Mouse (Mus musculus) layer of hippocampus, adult 9-11 months (tissue): ENCODE results near the gene Cbln4.
A peak's percentile ranks its signal among the peaks of the same experiment; 100 is the strongest.

Experiments used
- DNase-seq: peaks from one replicate; pipeline ENCODE4 v3.0.0; 2022

The Cbln4 gene

GRCm38 (mm10) chr2:172043235-172043610 is at the start of gene Cbln4:
Gene Cbln4 (minus strand): TSS chr2:172043466.
- DNase-seq: no peak

GRCm38 (mm10) chr2:172078596-172078995 is 35.3 kb upstream of the Cbln4 start:
- DNase-seq: no peak

GRCm38 (mm10) chr2:172076295-172076694 is 33.0 kb upstream of the Cbln4 start:
- no peak for DNase-seq

- no peak for DNase-seq
These were observed 19.6 kb upstream of the Cbln4 start for GRCm38 (mm10) chr2:172062876-172063275.

- DNase-seq: no peak
These were observed 16.5 kb upstream of the Cbln4 start for GRCm38 (mm10) chr2:172059747-172060146.

- DNase-seq: no peak
These were observed 15.8 kb upstream of the Cbln4 start for GRCm38 (mm10) chr2:172058936-172059665.

GRCm38 (mm10) chr2:172046002-172046401 is 2.7 kb upstream of the Cbln4 start:
- DNase-seq: no peak

- DNase-seq: no peak
These were observed 545 bp downstream of the Cbln4 start for GRCm38 (mm10) chr2:172042607-172043234.

GRCm38 (mm10) chr2:172042125-172042524 is 1.1 kb downstream of the Cbln4 start:
- DNase-seq: peak; percentile 36

GRCm38 (mm10) chr2:172040859-172041258 is 2.4 kb downstream of the Cbln4 start:
- DNase-seq: no peak

- no peak for DNase-seq
These were observed 3.7 kb downstream of the Cbln4 start for GRCm38 (mm10) chr2:172039601-172040000.

GRCm38 (mm10) chr2:172034281-172034680 is 9.0 kb downstream of the Cbln4 start:
- DNase-seq: no peak

GRCm38 (mm10) chr2:172025459-172026130 is 17.7 kb downstream of the Cbln4 start:
- no peak for DNase-seq

- DNase-seq: no peak
These were observed 36.5 kb downstream of the Cbln4 start for GRCm38 (mm10) chr2:172006726-172007125.

- peak; percentile 3 for DNase-seq
These were observed 37.3 kb downstream of the Cbln4 start for GRCm38 (mm10) chr2:172005970-172006369.

GRCm38 (mm10) chr2:172004029-172004984 is 39.0 kb downstream of the Cbln4 start:
- no peak for DNase-seq

GRCm38 (mm10) chr2:171996979-171997686 is 46.1 kb downstream of the Cbln4 start:
- DNase-seq: no peak

GRCm38 (mm10) chr2:171994861-171995260 is 48.4 kb downstream of the Cbln4 start:
- no peak for DNase-seq

GRCm38 (mm10) chr2:171994240-171994639 is 49.0 kb downstream of the Cbln4 start:
- no peak for DNase-seq

GRCm38 (mm10) chr2:171986686-171987085 is 56.6 kb downstream of the Cbln4 start:
- no peak for DNase-seq
